Mouse (Mus musculus) inflammation-experienced regulatory T-cells, adult 16 weeks (primary cell): Measurements from ENCODE around the gene Kremen2. TPM values are rescaled to one million over a fixed set of nuclear protein-coding genes. Genes with fewer than 3 reads are reported as not detected.

ENCODE experiments used
- polyA plus RNA-seq: library from polyadenylated mRNA; unstranded; fragments of 100-300 nt; shearing (Covaris generic); gene quantifications from one replicate; pipeline ENCODE4 v1.2.1, GENCODE M21; 2017

Kremen2 gene
- polyA plus RNA-seq = 6.0 TPM

GRCm38 (mm10) chr17:23745301-23746251, at the start of gene Kremen2:
TSS of gene Kremen2 (minus strand) at chr17:23745833.

GRCm38 (mm10) chr17:23790269-23791078, 44.8 kb upstream of the Kremen2 start, which contains the start of gene Srrm2:
TSS of gene Srrm2 (plus strand) at chr17:23790532.

GRCm38 (mm10) chr17:23785561-23786471, 40.2 kb upstream of the Kremen2 start, which contains the start of gene Flywch2:
TSS of gene Flywch2 (minus strand) at chr17:23786081.

GRCm38 (mm10) chr17:23771284-23772218, 25.9 kb upstream of the Kremen2 start, which contains the start of gene Flywch1:
TSS of gene Flywch1 (minus strand) at chr17:23771602.

GRCm38 (mm10) chr17:23740598-23741021, 5.0 kb downstream of the Kremen2 start, which contains the start of gene Paqr4:
TSS of gene Paqr4 (minus strand) at chr17:23740867.

GRCm38 (mm10) chr17:23725999-23726757, 19.5 kb downstream of the Kremen2 start, which contains the start of gene Pkmyt1:
TSS of gene Pkmyt1 (plus strand) at chr17:23726336.

GRCm38 (mm10) chr17:23722376-23723125, 23.1 kb downstream of the Kremen2 start, which contains the start of gene 1520401A03Rik:
TSS of gene 1520401A03Rik (minus strand) at chr17:23722783.

Other genes starting within 250 kb of the Kremen2 start
- 18.8 TPM for gene Zfp213, start 181.6 kb downstream of the Kremen2 start, polyA plus RNA-seq
- not detected for gene Zfp13, start 146.3 kb downstream of the Kremen2 start, polyA plus RNA-seq
- gene Zscan10, start 145.0 kb downstream of the Kremen2 start, polyA plus RNA-seq = 2.0 TPM
- gene Mmp25, start 100.6 kb downstream of the Kremen2 start, polyA plus RNA-seq = 0.77 TPM
- not detected for gene Bicdl2, start 85.3 kb downstream of the Kremen2 start, polyA plus RNA-seq
- 68.4 TPM for gene Hcfc1r1, start 72.2 kb downstream of the Kremen2 start, polyA plus RNA-seq
- gene Thoc6, start 72.0 kb downstream of the Kremen2 start, polyA plus RNA-seq = 33.8 TPM
- 9.2 TPM for gene Tnfrsf12a, start 68.4 kb downstream of the Kremen2 start, polyA plus RNA-seq
- gene Cldn6, start 66.6 kb downstream of the Kremen2 start, polyA plus RNA-seq = not detected
- not detected for gene Cldn9, start 61.8 kb downstream of the Kremen2 start, polyA plus RNA-seq
- not detected for gene 1520401A03Rik, start 23.1 kb downstream of the Kremen2 start, polyA plus RNA-seq
- gene Pkmyt1, start 19.5 kb downstream of the Kremen2 start, polyA plus RNA-seq = 28.6 TPM
- 10.4 TPM for gene Paqr4, start 5.0 kb downstream of the Kremen2 start, polyA plus RNA-seq
- gene Flywch1, start 25.8 kb upstream of the Kremen2 start, polyA plus RNA-seq = 34.0 TPM
- 4.5 TPM for gene Flywch2, start 40.2 kb upstream of the Kremen2 start, polyA plus RNA-seq
- 568 TPM for gene Srrm2, start 44.7 kb upstream of the Kremen2 start, polyA plus RNA-seq
- gene Elob, start 83.3 kb upstream of the Kremen2 start, polyA plus RNA-seq = 672 TPM
- 0.39 TPM for gene Prss33, start 90.2 kb upstream of the Kremen2 start, polyA plus RNA-seq
- not detected for gene Prss32, start 98.0 kb upstream of the Kremen2 start, polyA plus RNA-seq
- 6.6 TPM for gene Prss41, start 98.3 kb upstream of the Kremen2 start, polyA plus RNA-seq
- not detected for gene Prss21, start 122.2 kb upstream of the Kremen2 start, polyA plus RNA-seq
- not detected for gene Dcpp1, start 135.0 kb upstream of the Kremen2 start, polyA plus RNA-seq
- gene Dcpp2, start 135.0 kb upstream of the Kremen2 start, polyA plus RNA-seq = not detected
- not detected for gene Dcpp3, start 171.6 kb upstream of the Kremen2 start, polyA plus RNA-seq
- not detected for gene Sbp, start 195.8 kb upstream of the Kremen2 start, polyA plus RNA-seq
- gene Sbpl, start 209.4 kb upstream of the Kremen2 start, polyA plus RNA-seq = not detected
- gene Prss30, start 234.7 kb upstream of the Kremen2 start, polyA plus RNA-seq = 0.26 TPM